Mouse (Mus musculus): Measurements from ENCODE around the gene Zfp445.

The Zfp445 gene

DNA sequence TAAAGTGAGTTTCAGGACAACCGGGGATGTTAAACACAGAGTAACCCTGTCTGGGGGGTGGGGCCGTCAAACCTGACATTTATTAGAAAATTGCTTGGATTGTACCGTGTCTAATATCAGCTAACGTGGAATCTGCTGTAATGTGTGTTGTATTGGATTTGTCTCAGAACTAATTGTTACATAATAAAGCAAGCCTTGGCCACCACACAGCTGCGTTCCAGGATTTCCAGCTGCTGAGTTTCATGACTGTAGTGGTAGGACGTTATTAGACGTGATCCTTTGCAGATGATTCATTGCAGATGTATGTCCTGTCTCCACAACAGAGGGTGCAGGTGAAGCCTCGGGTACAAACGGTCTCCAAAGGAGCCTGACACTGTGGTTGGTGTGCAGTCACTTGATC lies 29.7 kb downstream of the Zfp445 start:
- DNase-seq = no peak

DNA sequence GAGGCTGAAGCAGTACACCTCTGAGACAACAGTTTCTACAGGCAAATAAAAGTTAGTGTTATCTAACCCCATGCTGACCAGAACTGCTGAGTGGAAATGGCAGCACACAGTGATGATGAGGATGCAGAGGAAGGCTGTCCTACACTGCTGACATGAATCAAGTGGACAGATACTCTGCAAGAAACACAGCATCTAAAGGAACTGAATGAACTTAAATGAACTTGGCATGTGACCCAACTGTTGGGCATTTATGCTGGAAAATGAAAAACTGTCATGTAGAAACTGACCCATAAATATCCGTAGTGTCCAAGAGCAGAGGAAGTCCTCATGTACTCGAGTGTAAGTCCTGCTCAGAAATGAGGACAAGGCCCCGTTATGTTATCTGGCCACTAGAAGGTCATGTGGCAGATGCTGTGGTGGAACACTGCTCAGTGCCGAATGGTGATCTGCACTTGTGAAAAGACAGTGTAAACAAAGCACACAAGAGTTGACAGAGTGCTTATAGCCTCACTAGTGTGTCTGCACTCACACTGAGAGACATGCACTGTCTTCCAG lies 35.9 kb downstream of the Zfp445 start:
- DNase-seq = no peak

DNA sequence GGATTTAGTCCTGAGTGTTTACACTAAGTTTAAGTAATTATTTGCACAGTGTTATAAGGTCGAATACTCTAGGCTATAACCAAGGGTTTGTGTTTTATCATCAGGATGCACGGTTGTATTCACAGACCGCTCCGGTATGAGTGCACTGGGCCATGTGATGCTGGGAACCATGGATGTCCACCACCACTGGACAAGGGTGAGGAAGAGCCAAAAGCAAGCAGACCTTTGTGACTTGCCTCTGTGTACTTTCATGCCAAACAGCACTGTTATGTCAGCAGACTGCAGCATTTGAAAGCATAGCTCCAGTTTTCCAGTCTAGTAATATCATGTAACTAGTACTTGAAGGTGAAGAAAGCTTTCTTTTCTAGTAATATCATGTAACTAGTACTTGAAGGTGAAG lies 39.1 kb downstream of the Zfp445 start:
- DNase-seq = no peak

DNA sequence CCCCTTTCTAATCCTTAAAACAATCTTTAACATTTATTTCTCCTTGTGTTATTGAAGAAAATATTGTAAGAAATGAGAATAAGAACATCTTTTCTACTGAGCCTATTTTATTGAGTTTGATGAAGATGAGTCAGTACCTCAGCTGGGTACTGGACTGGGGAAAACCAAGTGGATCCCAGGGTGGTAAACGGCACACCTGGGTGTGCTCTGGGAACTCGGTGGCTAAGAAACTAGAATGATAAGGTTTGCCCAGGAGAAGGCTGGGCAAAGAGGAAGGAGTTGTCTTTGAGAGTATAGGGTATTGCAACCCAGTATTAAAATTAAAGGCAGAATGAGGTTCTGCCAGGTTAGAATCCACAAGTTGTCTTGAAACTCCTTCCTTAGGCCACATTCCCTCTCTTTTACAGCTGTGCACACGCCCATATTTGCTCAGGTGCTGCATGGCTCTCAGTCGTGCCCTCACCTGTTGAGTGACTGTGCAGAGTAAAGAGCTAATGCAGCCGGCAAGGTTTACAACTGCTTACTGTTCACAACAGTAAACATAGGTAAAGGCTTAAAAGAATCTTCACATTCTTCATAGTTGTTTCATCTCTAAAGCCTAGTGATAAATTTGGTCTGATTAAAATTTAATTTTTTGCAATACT lies 42.3 kb downstream of the Zfp445 start:
- DNase-seq = no peak

DNA sequence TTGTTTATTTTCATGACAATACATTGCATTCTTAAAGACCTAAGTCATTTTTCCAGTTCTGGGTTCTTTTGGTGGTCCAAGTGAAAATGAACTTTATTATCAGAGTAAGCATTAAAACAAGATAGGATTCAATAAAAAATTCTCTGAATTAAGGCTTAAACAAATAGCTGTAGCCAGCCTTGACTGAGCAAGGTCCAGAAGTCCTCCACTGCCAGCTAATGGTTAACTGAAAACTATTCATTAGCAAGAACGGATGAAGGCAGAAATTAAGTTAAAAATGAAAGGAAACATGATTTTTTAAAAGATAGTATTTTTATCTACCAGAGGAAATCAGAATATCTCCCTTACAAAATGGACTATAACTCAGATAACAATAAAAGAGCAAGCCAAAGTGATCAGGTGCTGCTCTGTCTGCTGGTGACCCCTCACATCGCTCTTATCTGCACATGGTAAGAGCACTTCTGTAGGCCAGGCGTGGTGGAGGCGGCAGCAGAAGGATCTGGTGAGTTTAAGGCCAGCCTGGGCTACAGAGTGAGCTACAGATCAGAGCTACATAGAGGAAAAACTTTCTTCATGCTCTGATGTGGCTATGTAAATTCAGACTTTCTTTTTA lies 50.5 kb downstream of the Zfp445 start:
- DNase-seq = no peak

DNA sequence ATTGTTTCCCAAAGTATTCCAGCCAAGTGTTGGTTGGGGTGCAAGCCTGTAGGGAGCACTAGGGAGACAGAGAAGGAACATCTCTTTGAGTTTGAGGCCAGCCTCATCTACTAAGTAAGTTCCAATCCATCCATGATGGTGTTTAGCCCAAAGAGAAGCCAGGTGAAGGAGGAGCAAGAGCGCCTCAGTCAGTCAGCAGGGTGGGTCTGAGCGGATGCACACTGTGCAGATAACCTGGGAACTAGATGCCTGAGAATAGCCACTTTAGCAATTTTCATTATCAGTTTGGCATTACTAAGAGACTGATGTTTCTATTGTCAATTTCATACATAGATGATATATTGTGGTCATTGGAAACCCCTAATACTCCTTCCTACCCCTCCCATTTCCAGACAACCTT lies 51.0 kb downstream of the Zfp445 start:
- DNase-seq = no peak

DNA sequence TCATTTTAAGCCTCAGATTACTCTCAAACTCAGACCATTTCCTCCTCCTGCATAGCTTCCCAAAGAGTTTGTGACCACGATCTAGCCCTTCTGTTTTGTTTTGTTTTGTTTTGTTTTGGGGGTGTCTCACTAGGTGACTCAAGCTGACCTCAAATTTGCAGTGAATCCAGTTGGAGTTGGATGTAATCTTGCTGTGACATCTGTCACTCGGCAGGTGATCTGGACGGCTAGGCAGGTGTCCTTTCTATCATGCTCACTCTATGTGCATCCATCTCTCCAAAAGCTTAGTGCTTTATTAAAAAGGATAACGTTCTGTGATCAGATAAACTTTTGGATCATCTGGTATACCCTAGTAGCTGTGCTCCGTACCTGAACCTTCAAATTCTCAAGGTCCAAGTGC lies 53.4 kb downstream of the Zfp445 start:
- no peak for DNase-seq

DNA sequence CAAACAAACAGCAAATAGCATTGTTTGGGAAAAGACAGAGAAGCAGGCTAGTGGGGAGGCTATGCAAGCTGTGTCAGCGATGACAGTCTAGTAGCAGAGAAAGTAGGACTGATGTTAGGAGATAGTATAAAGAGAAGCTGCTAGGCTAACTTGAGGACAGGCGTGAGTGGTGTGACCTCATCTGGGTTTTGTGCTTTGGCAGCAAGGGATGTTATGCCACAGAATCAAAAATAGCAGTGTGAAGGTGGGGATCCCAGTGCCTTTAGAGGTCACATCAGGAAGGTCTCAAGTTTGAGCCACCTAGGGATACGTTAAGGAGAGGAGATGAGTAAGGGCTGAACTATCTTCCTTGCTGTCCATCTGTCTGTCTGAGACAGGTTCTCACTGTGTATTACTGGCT lies 55.6 kb downstream of the Zfp445 start:
- no peak for DNase-seq

DNA sequence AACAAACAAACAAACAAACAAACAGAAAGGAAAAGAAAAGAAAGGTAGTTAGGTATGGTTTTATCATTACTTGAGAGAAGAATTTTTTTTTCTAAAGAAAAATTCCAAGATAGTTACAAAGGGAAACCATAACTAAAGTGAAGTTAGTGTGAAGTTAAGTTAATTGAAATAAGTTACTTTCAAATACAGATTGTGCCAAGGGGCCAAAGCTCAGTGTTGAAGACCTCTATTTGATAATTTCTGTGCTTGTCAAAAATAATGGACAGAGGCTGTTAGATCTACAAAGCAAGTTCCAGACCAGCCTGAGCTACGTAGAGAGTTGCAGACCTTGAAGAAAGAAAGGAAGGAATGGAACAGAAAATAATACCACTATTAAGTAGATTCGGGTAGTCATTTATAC lies 58.6 kb downstream of the Zfp445 start:
- no peak for DNase-seq

DNA sequence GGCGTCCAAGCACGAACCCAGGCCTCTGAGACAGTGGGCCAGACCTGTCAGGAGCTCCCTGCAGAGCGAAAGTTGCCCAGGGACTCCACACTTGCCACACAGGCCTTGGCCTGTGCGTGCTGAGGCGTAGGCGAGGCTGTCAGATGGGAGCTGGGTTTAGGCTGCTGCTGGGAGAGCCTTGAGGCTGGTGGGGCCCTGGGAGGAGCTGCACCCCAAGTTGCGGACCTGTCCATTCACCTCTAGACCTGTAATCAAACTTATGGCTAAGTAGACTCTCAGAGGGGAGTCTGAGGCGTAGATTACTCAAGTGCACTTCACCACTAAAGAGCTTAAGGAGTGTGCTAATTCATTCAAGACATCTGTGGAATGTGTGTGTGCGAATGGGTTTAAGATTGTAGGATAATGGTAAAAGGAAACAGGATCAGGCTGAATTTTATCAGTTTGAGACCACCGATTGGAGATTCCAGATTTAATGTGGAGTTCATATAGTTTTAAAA lies 59.9 kb downstream of the Zfp445 start:
- no peak for DNase-seq

DNA sequence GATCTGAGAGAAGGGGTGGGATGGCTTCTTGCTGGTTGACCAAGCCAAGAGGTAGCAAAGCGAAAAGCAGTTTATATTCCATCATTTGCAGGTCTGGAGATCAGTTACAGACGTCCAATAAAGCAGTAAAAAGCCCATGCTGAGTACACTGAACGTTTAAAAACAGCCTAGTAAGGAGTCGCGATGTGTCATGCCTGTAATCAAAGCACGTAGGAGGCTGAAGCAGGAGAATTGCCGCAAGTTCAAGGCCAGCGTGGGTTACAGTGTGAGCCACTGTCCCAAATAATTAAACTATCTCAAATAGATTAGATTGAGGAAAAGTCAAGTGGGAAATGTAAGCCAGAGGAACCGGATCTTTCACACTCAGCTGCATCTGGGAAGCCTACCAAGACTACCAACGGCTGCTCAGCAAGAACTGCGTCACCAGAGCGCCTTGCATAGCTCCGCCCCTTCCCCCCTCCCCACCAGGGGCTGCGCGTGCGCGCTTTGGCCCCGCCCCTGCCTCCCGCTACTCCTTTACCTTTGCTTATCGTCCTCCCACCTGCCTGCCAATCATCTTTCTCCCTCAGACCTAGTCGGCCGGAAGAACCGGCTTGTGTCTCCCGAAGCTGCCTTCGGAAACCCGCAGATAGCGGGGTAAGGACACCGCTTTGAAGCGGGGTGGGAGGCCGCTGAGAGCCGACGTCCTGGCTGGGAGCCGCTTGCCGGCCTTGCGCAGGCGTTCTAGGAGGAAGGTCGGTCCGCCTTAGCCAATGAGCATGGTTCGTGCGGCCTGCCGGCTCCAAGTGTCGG lies 60.6 kb downstream of the Zfp445 start, which contains the start of gene Tcaim:
Gene Tcaim (plus strand): TSS at position 487 of the 792 bp plus-strand sequence.
- peak; percentile 94 for DNase-seq

Measured in retina, postnatal 1 day (tissue).